Mouse (Mus musculus) CH12.LX (cell line): Measurements from ENCODE around the gene Hist1h2ap. TPM values are rescaled to one million over a fixed set of nuclear protein-coding genes. Genes with fewer than 3 reads are reported as not detected.
"Not testable (repeated sequence)": the region's sequence is repeated elsewhere in the genome, so short reads cannot be mapped to it uniquely, and the experiment has no call there.

Source experiments
- DNase-seq: peaks from one replicate; pipeline ENCODE4 v3.0.0-alpha.2; 2013; ENCODE audit errors: extremely low read depth
- H3K27ac ChIP-seq: 2 replicates; pipeline ENCODE4 v1.5.1; 2012; ENCODE audit warnings: low read depth, mild to moderate bottlenecking, control low read depth, moderate library complexity; ENCODE audit not compliant: insufficient read depth
- H3K27me3 ChIP-seq: replicated peaks from 2 replicates; pipeline ENCODE3; 2012; ENCODE audit warnings: inconsistent platforms
- H3K36me3 ChIP-seq, 2 experiments: replicated peaks in 1 of 2; 2 replicates each; pipeline versions ENCODE3 to v1.6.1; 2012; ENCODE audit warnings: inconsistent platforms in 1 of 2, low read length in 1 of 2, mild to moderate bottlenecking in 1 of 2, mixed read lengths in 1 of 2, moderate library complexity in 1 of 2; ENCODE audit not compliant: control insufficient read depth in 1 of 2, insufficient read depth in 1 of 2
- H3K4me1 ChIP-seq, 2 experiments: 2 replicates each; pipeline ENCODE4 v1.6.1; 2012; ENCODE audit warnings: inconsistent platforms in 1 of 2, moderate library complexity in 1 of 2; ENCODE audit not compliant: insufficient read depth in 2 of 2, control insufficient read depth in 1 of 2
- H3K4me2 ChIP-seq: 2 replicates; pipeline ENCODE4 v1.6.1; 2012; ENCODE audit warnings: low read depth, mild to moderate bottlenecking, control low read depth; ENCODE audit not compliant: poor library complexity, insufficient read depth, severe bottlenecking
- H3K4me3 ChIP-seq, 3 experiments: fragments of 150-350 bp in 1 of 3; sonication (generic) in 1 of 3; replicated peaks in 1 of 3; 2 replicates each; pipeline versions ENCODE3 to v1.5.1; 2011 to 2012; ENCODE audit warnings: low read depth in 2 of 3, low read length in 2 of 3, mild to moderate bottlenecking in 2 of 3, moderate library complexity in 2 of 3, control low read depth in 1 of 3, improper control_type of control experiment in 1 of 3, inconsistent platforms in 1 of 3, mixed read lengths in 1 of 3; ENCODE audit not compliant: poor library complexity in 1 of 3
- H3K79me2 ChIP-seq: replicated peaks from 2 replicates; pipeline ENCODE4 v1.6.1; 2012; ENCODE audit warnings: mild to moderate bottlenecking, moderate library complexity; ENCODE audit not compliant: control insufficient read depth, poor library complexity, insufficient read depth, severe bottlenecking; ENCODE audit errors: extremely low read depth
- H3K9ac ChIP-seq: 2 replicates; pipeline ENCODE4 v1.6.1; 2012; ENCODE audit warnings: low read depth, mild to moderate bottlenecking, control low read depth, moderate library complexity; ENCODE audit not compliant: insufficient read depth
- H3K9me3 ChIP-seq: replicated peaks from 2 replicates; pipeline ENCODE3; 2012; ENCODE audit warnings: low read length, inconsistent platforms, mixed read lengths
- NELFE ChIP-seq: IDR thresholded peaks from 2 replicates; pipeline ENCODE4 v1.6.1; 2011; ENCODE audit warnings: low read depth, low read length, improper control_type of control experiment
- TBP ChIP-seq: conservative IDR thresholded peaks from 2 replicates; pipeline ENCODE4 v1.6.1; 2011; ENCODE audit warnings: low read depth, low read length, improper control_type of control experiment
- dilution Hi-C: fragments of 300-500 bp; cut with MboI; formaldehyde crosslinking; loops from 2 replicates; pipeline ENCODE4 v1.14.3; 2020; ENCODE audit warnings: low sequenced_read_pairs; ENCODE audit not compliant: extremely low pct_unique_long_range_greater_than_20kb, extremely low pct_ligation_motif_present
- in situ Hi-C: fragments of 300-500 bp; cut with MboI; formaldehyde crosslinking; loops from 3 replicates; pipeline ENCODE4 v1.14.3; 2019; ENCODE audit warnings: low sequenced_read_pairs, low pct_ligation_motif_present, low pct_unique_long_range_greater_than_20kb, mixed read lengths
- polyA plus RNA-seq: library from polyadenylated mRNA; unstranded; fragments of >175 nt; gene quantifications from 2 replicates; pipeline ENCODE4 v1.2.1, GENCODE M21; 2012; ENCODE audit warnings: low read depth; ENCODE audit not compliant: insufficient read length
- total RNA-seq, 2 experiments: library from RNA; depleted of rRNA; stranded (reverse); fragments of 300-350 nt in 1 of 2; fragments of >200 nt in 1 of 2; gene quantifications; 2 replicates each; pipeline ENCODE4 v1.2.3; 2012 to 2014

The Hist1h2ap gene
- total and polyA plus RNA-seq, 3 experiments = 66.8 to 2,951 (median 447) TPM

DNA sequence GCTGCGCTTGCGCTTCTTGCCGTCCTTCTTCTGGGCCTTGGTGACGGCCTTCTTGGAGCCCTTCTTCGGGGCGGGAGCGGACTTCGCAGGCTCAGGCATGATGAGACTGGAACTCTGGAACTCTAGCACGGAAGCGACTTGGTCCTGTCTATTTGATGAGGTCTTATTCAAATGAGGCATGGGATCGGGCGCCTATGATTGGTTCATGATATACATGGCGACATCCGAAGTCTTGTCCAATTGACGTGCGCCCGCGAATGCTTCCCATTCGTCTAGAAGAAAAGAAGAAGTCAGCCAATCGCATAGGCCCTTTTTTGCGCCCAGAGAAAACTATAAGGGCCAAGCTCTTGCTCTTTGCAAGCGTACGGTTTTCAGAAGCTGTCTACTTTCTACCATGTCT lies 23.2 kb downstream of the Hist1h2ap start, which contains the start of the genes Hist1h2bq and Hist1h2ao:
Hist1h2bq (minus strand) TSS at position 125 of the 400 bp plus-strand sequence.
Hist1h2ao (plus strand) TSS at position 393 of the 400 bp plus-strand sequence.
- H3K9ac ChIP-seq, H3K4me2 ChIP-seq, H3K4me1 ChIP-seq, H3K27me3 ChIP-seq, H3K27ac ChIP-seq, DNase-seq, H3K4me3 ChIP-seq, H3K36me3 ChIP-seq, H3K9me3 ChIP-seq, H3K79me2 ChIP-seq, dilution Hi-C loops, in situ Hi-C loops: not testable (repeated sequence)

DNA sequence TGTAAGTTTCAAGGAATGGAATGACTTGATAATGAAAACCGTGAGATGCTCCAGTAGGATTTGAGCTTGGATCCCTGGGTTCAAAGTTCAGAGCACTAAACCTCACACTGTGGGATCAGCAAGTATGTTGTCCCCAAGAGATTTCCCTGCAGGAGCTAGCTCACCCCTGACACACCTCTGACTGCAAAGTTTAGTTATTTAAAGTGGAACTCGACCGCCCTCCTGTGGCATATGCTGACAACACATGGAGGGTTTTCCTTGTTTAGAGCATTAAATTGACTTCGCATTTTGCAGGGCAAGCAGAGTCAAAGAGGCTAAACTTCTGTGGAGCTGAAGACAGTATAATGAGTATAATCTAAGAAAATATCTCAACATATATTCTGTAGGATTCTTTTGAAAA lies 30.2 kb downstream of the Hist1h2ap start:
- H3K9me3 ChIP-seq, H3K9ac ChIP-seq, H3K27ac ChIP-seq, H3K27me3 ChIP-seq, H3K36me3 ChIP-seq, H3K79me2 ChIP-seq, DNase-seq, dilution Hi-C loops, H3K4me3 ChIP-seq, in situ Hi-C loops, H3K4me2 ChIP-seq, H3K4me1 ChIP-seq: not testable (repeated sequence)

DNA sequence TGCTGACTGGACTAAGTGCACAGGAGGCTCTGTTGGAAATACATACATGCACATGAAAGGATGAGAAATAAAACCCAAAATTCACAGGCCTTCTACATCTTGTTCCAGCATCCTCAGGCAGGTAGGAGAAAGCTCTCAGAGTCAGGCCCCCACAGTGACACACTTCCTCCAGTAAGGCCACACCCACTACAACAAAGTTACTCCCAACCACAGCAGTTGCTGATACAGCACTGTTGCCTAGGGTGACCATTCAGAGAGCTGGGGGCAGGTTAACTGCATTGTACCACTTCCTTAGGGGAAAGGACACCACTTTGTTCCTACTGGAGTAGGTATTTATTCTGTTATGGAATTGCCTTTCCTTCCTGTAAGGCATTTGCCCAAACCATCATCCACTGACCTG lies 36.1 kb downstream of the Hist1h2ap start:
- H3K36me3 ChIP-seq, H3K9ac ChIP-seq, in situ Hi-C loops, H3K9me3 ChIP-seq, H3K4me2 ChIP-seq, H3K27me3 ChIP-seq, dilution Hi-C loops, H3K4me1 ChIP-seq, DNase-seq, H3K4me3 ChIP-seq, H3K79me2 ChIP-seq, H3K27ac ChIP-seq: not testable (repeated sequence)

DNA sequence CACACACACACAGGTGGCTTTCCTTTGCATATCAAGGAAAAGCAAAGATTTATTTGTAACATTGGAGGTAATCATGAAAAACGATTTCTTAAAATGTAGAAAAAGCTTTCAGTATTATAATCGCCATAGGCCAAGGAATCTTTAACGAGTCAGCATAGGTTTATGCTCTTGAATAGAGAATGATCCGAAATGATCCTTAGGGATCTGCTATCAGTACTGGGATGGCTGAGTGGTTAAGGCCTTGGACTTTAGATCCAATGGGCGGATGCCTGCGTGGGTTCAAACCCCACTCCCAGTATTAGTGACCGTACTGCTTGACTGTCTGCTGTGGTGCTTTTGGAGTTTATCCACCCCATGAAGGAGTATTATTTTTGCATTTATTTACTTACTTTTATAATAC lies 37.7 kb downstream of the Hist1h2ap start:
- no peak overlapping the region for H3K9ac ChIP-seq
- H3K4me2 ChIP-seq = no peak overlapping the region
- H3K27me3 ChIP-seq = no peaks in the 10 kb centered on the region
- no peaks in the 10 kb centered on the region for H3K9me3 ChIP-seq
- TF ChIP-seq TBP = peak; percentile 71; the same call in 1 of the 2 replicates
- TF ChIP-seq NELFE = no peak
- DNase-seq = no peak
- no peaks in the 10 kb centered on the region for H3K79me2 ChIP-seq
- H3K4me1 ChIP-seq = peaks cover 0 to 3% of the 10 kb centered on the region in 2 experiments; a peak in 1 of 4 replicates
- in situ Hi-C loops = no loop called here
- no peak overlapping the region for H3K4me3 ChIP-seq
- H3K27ac ChIP-seq = no peak overlapping the region
- dilution Hi-C loops = no loop called here
- no peaks in the 10 kb centered on the region for H3K36me3 ChIP-seq
